Comparison of ENCODE assay signal across 1 mouse cellular context in genomic region chr7:99873965-99874364, GRCm38 (mm10).
A peak's percentile ranks its signal among the peaks of the same experiment; 100 is the strongest.
TF ChIP-seq lines count a peak whose summit lies in the region.

No protein-coding gene starts in this region.

TF ChIP-seq in MEL, 35 proteins besides CTCF, POLR2A, EP300 and RAD21 (continued from another document):
- TF ChIP-seq GATA1 (IDR thresholded peaks at IDR 0.05; ENCODE audit: low read depth, low read length) (peak; percentile 80), TAL1 (IDR thresholded peaks at IDR 0.05; ENCODE audit: low read length) (no peak), MAX (IDR thresholded peaks at IDR 0.05; ENCODE audit: low read length) (peak; percentile 50; the same call in 1 of the 2 replicates), CHD1 (IDR thresholded peaks at IDR 0.05; ENCODE audit: low read depth, low read length) (no peak), CHD2 (IDR thresholded peaks at IDR 0.05; ENCODE audit: low read length) (no peak), RCOR1 (IDR thresholded peaks at IDR 0.05; ENCODE audit: low read depth, low read length) (peak; percentile 38; the same call in 1 of the 2 replicates), SMC3 (IDR thresholded peaks at IDR 0.05; ENCODE audit: low read depth, low read length) (no peak), KAT2A (conservative IDR thresholded peaks at IDR 0.05; ENCODE audit: low read depth, low read length) (no peak), ETS1 (IDR thresholded peaks at IDR 0.05; ENCODE audit: low read depth, low read length) (peak; percentile 79), USF1 (IDR thresholded peaks at IDR 0.05; ENCODE audit: low read depth, low read length) (no peak), TCF12 (IDR thresholded peaks at IDR 0.05; ENCODE audit: low read depth, low read length) (peak; percentile 70), MEF2A (IDR thresholded peaks at IDR 0.05; ENCODE audit: extremely low read depth, insufficient replicate concordance, low read depth, low read length, poor library complexity, severe bottlenecking) (no peak), POLR2AphosphoS2 (IDR thresholded peaks at IDR 0.05; ENCODE audit: low read length) (no peak), TBP (IDR thresholded peaks at IDR 0.05; ENCODE audit: low read depth, low read length) (0 out of 2 replicates have a peak, but pooled peaks have one; percentile 16), MAZ (IDR thresholded peaks at IDR 0.05; ENCODE audit: low read depth, low read length) (peak; percentile 51; the same call in 1 of the 2 replicates), ZMIZ1 (IDR thresholded peaks at IDR 0.05; ENCODE audit: low read depth, low read length) (no peak), MAFK (IDR thresholded peaks at IDR 0.05; ENCODE audit: borderline replicate concordance, low read depth, low read length) (no peak), GABPA (IDR thresholded peaks at IDR 0.05; ENCODE audit: low read depth, low read length) (no peak), ZNF384 (IDR thresholded peaks at IDR 0.05; ENCODE audit: low read depth, low read length) (no peak), E2F4 (IDR thresholded peaks at IDR 0.05; ENCODE audit: borderline replicate concordance, low read depth, low read length) (no peak), NELFE (IDR thresholded peaks at IDR 0.05; ENCODE audit: low read depth, low read length) (peak; percentile 40), SIN3A (IDR thresholded peaks at IDR 0.05; ENCODE audit: low read length) (peak; percentile 74), UBTF (IDR thresholded peaks at IDR 0.05; ENCODE audit: borderline replicate concordance, insufficient read depth, low read depth, low read length) (no peak)
